Mouse (Mus musculus): Measurements from ENCODE around the gene Gm20708.

DNA sequence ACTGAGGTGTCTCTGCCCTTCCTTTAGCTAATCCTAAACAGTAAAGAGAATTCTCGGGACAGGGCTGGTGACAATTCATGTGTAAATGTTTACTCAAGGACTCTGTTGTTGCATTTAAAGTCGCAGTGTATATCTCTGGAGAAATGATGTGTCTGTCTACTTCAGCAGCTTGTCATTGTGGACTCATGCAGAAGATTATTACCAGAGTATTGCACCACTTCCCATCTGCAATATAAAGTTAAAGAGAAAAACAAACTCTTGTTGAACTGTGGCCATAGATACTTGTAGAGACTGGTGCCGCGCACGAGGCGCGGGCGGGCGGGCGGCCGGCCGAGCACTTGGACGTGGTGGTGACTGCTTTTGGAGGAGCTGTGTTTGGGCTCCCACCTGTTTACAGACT lies 47.7 kb upstream of the Gm20708 start:
- no peak for TF ChIP-seq USF1 (IDR thresholded peaks at IDR 0.05; ENCODE audit: low read depth)
- no peak for TF ChIP-seq POLR2A (IDR thresholded peaks at IDR 0.05; ENCODE audit: insufficient read length, low read depth)
- TF ChIP-seq E2F4 (IDR thresholded peaks at IDR 0.05; ENCODE audit: insufficient read depth), result no peak
